Mouse (Mus musculus) ES-Bruce4 (cell line): ENCODE data around the gene Spsb4.

ENCODE experiments used
- CTCF ChIP-seq: IDR thresholded peaks from one replicate; pipeline ENCODE4 v1.8.1; 2011; ENCODE audit warnings: low read depth, low read length
- EP300 ChIP-seq: IDR thresholded peaks from 2 replicates; pipeline ENCODE4 v1.6.1; 2011; ENCODE audit warnings: low read depth, low read length; ENCODE audit not compliant: insufficient read depth
- POLR2A ChIP-seq: IDR thresholded peaks from one replicate; pipeline ENCODE4 v1.8.1; 2011; ENCODE audit warnings: low read length; ENCODE audit not compliant: insufficient read depth

GRCm38 (mm10) chr9:97020152-97020551, 1.5 kb upstream of the Spsb4 start:
- TF ChIP-seq CTCF, result no peak
- TF ChIP-seq POLR2A, result no peak
- TF ChIP-seq EP300, result no peak
